Mouse (Mus musculus) heart, adult 2 months (tissue): Measurements from ENCODE around the gene Polr3gl.

ENCODE experiments used
- CTCF ChIP-seq: fragments of 200-600 bp; IDR thresholded peaks from 2 replicates; pipeline ENCODE4 v1.8.1; 2022; ENCODE audit warnings: antibody characterized with exemption, mild to moderate bottlenecking, moderate library complexity
- POLR2A ChIP-seq: fragments of 200-500 bp; IDR thresholded peaks from 2 replicates; pipeline ENCODE4 v1.6.1; 2011; ENCODE audit warnings: mild to moderate bottlenecking, low read depth, low read length, control low read depth; ENCODE audit not compliant: insufficient read depth

GRCm38 (mm10) chr3:96551890-96552289, 42.1 kb downstream of the Polr3gl start:
- TF ChIP-seq CTCF: no peak
- TF ChIP-seq POLR2A: no peak
